Mouse (Mus musculus): ENCODE measurements around the gene Pth2. TPM values are rescaled to one million over a fixed set of nuclear protein-coding genes. Genes with fewer than 3 reads are reported as not detected.
"Not testable (repeated sequence)": the region's sequence is repeated elsewhere in the genome, so short reads cannot be mapped to it uniquely, and the experiment has no call there.

Pth2 gene
- polyA plus RNA-seq, 1 experiment from 2014 or later, result not detected

- Histone ChIP-seq H3K4me2 (replicated peaks) (no peak overlapping the region), H3K9me3 (peaks cover 10% of the 10 kb centered on the region; the same call in 1 of the 2 replicates), H3K4me1 (peaks cover 27% of the 10 kb centered on the region), H3K36me3 (peaks cover 5% of the 10 kb centered on the region; the same call in 1 of the 2 replicates), H3K9ac (no peak overlapping the region), H3K27me3 (replicated peaks) (peaks cover 81% of the 10 kb centered on the region), H3K27ac (no peak overlapping the region), H3K4me3 (no peak overlapping the region)
- ATAC-seq (ENCODE audit: low FRiP score, low read depth), result no peak
- 45% methylated on average over 11 of the region's 11 CpGs for WGBS
Measured at GRCm38 (mm10) chr7:45165701-45166100, 15.1 kb upstream of the Pth2 start.

GRCm38 (mm10) chr7:45166950-45167401, 13.8 kb upstream of the Pth2 start:
- peaks cover 85% of the 10 kb centered on the region for H3K27me3 ChIP-seq (replicated peaks)
- ATAC-seq (ENCODE audit: low FRiP score, low read depth), result no peak
- peaks cover 27% of the 10 kb centered on the region for H3K4me1 ChIP-seq
- peaks cover 10% of the 10 kb centered on the region; the same call in 1 of the 2 replicates for H3K9me3 ChIP-seq
- 32% methylated on average over 10 of the region's 10 CpGs for WGBS
- H3K4me3 ChIP-seq, result no peak overlapping the region
- H3K4me2 ChIP-seq (replicated peaks), result no peak overlapping the region
- no peaks in the 10 kb centered on the region for H3K36me3 ChIP-seq
- no peak overlapping the region for H3K9ac ChIP-seq
- H3K27ac ChIP-seq, result no peak overlapping the region

- no peak overlapping the region for H3K4me3 ChIP-seq
- no peaks in the 10 kb centered on the region for H3K36me3 ChIP-seq
- H3K4me1 ChIP-seq, result peaks cover 21% of the 10 kb centered on the region
- peak overlapping the region; percentile 24; the same call in 1 of the 2 replicates for H3K4me2 ChIP-seq (replicated peaks)
- H3K9ac ChIP-seq, result no peak overlapping the region
- H3K27ac ChIP-seq, result no peak overlapping the region
- peaks cover 85% of the 10 kb centered on the region for H3K27me3 ChIP-seq (replicated peaks)
- ATAC-seq (ENCODE audit: low FRiP score, low read depth), result no peak
- peaks cover 10% of the 10 kb centered on the region; the same call in 1 of the 2 replicates for H3K9me3 ChIP-seq
- 2% methylated on average over 19 of the region's 19 CpGs for WGBS
Measured at GRCm38 (mm10) chr7:45167761-45168445, 12.9 kb upstream of the Pth2 start.

- H3K27me3 ChIP-seq (replicated peaks), result peaks cover 77% of the 10 kb centered on the region
- no peak for ATAC-seq (ENCODE audit: low FRiP score, low read depth)
- peak overlapping the region; percentile 24 for H3K4me2 ChIP-seq (replicated peaks)
- no peaks in the 10 kb centered on the region for H3K36me3 ChIP-seq
- 5% methylated on average over 24 of the region's 24 CpGs for WGBS
- H3K4me1 ChIP-seq, result peaks cover 19% of the 10 kb centered on the region
- no peak overlapping the region for H3K9ac ChIP-seq
- H3K4me3 ChIP-seq, result no peak overlapping the region
- peaks cover 10% of the 10 kb centered on the region; the same call in 1 of the 2 replicates for H3K9me3 ChIP-seq
- no peak overlapping the region for H3K27ac ChIP-seq
Measured at GRCm38 (mm10) chr7:45168656-45169055, 12.1 kb upstream of the Pth2 start.

GRCm38 (mm10) chr7:45169495-45169894, 11.3 kb upstream of the Pth2 start:
- Histone ChIP-seq H3K9ac (no peak overlapping the region), H3K4me1 (peaks cover 16% of the 10 kb centered on the region), H3K4me3 (no peak overlapping the region), H3K4me2 (replicated peaks) (no peak overlapping the region), H3K36me3 (no peaks in the 10 kb centered on the region), H3K27me3 (replicated peaks) (peaks cover 77% of the 10 kb centered on the region), H3K27ac (no peak overlapping the region), H3K9me3 (peaks cover 10% of the 10 kb centered on the region; the same call in 1 of the 2 replicates)
- WGBS, result 90% methylated on average over 3 of the region's 3 CpGs
- no peak for ATAC-seq (ENCODE audit: low FRiP score, low read depth)

GRCm38 (mm10) chr7:45172974-45173373, 7.8 kb upstream of the Pth2 start:
- no peak for ATAC-seq (ENCODE audit: low FRiP score, low read depth)
- Histone ChIP-seq H3K9me3 (peaks cover 10% of the 10 kb centered on the region; the same call in 1 of the 2 replicates), H3K4me3 (no peak overlapping the region), H3K27me3 (replicated peaks) (peaks cover 77% of the 10 kb centered on the region), H3K4me1 (peaks cover 25% of the 10 kb centered on the region), H3K4me2 (replicated peaks) (no peak overlapping the region), H3K27ac (no peak overlapping the region), H3K36me3 (no peaks in the 10 kb centered on the region), H3K9ac (no peak overlapping the region)
- 59% methylated on average over 7 of the region's 7 CpGs for WGBS

GRCm38 (mm10) chr7:45173772-45174171, 7.0 kb upstream of the Pth2 start:
- not testable (repeated sequence) for H3K9ac ChIP-seq; H3K4me3 ChIP-seq; H3K4me2 ChIP-seq (replicated peaks); H3K27ac ChIP-seq; ATAC-seq (ENCODE audit: low FRiP score, low read depth); H3K36me3 ChIP-seq
- H3K4me1 ChIP-seq, result peaks cover 17% of the 10 kb centered on the region
- peaks cover 10% of the 10 kb centered on the region; the same call in 1 of the 2 replicates for H3K9me3 ChIP-seq
- 73% methylated on average over 1 of the region's 1 CpGs for WGBS
- H3K27me3 ChIP-seq (replicated peaks), result peaks cover 77% of the 10 kb centered on the region

- Histone ChIP-seq H3K9me3 (peaks cover 6% of the 10 kb centered on the region; the same call in 1 of the 2 replicates), H3K27me3 (replicated peaks) (peaks cover 77% of the 10 kb centered on the region), H3K27ac (no peak overlapping the region), H3K4me1 (peaks cover 15% of the 10 kb centered on the region), H3K4me2 (replicated peaks) (peak overlapping the region; percentile 37), H3K4me3 (0 out of 2 replicates have a peak overlapping the region, but pooled peaks have one; percentile 15), H3K36me3 (no peaks in the 10 kb centered on the region), H3K9ac (no peak overlapping the region)
- 3% methylated on average over 29 of the region's 29 CpGs for WGBS
- peak; percentile 37; the same call in 1 of the 2 replicates for ATAC-seq (ENCODE audit: low FRiP score, low read depth)
Measured at GRCm38 (mm10) chr7:45174567-45175280, 6.1 kb upstream of the Pth2 start.

- H3K27me3 ChIP-seq (replicated peaks), result peaks cover 77% of the 10 kb centered on the region
- no peak overlapping the region for H3K9ac ChIP-seq
- peaks cover 15% of the 10 kb centered on the region for H3K4me1 ChIP-seq
- H3K4me3 ChIP-seq, result no peak overlapping the region
- no peaks in the 10 kb centered on the region for H3K9me3 ChIP-seq
- no peak overlapping the region for H3K27ac ChIP-seq
- H3K36me3 ChIP-seq, result no peaks in the 10 kb centered on the region
- ATAC-seq (ENCODE audit: low FRiP score, low read depth), result no peak
- 0 out of 2 replicates have a peak overlapping the region, but pooled peaks have one; percentile 1 for H3K4me2 ChIP-seq (replicated peaks)
- 4% methylated on average over 13 of the region's 13 CpGs for WGBS
Measured at GRCm38 (mm10) chr7:45175398-45175797, 5.4 kb upstream of the Pth2 start.

- WGBS, result 1% methylated on average over 23 of the region's 23 CpGs
- H3K9ac ChIP-seq, result no peak overlapping the region
- H3K9me3 ChIP-seq, result 0 out of 2 replicates have a peak, but pooled peaks cover 2% of the 10 kb centered on the region
- H3K27me3 ChIP-seq (replicated peaks), result peaks cover 83% of the 10 kb centered on the region
- H3K27ac ChIP-seq, result no peak overlapping the region
- peak overlapping the region; percentile 36 for H3K4me2 ChIP-seq (replicated peaks)
- peaks cover 16% of the 10 kb centered on the region for H3K4me1 ChIP-seq
- no peaks in the 10 kb centered on the region for H3K36me3 ChIP-seq
- ATAC-seq (ENCODE audit: low FRiP score, low read depth), result no peak
- H3K4me3 ChIP-seq, result peak overlapping the region; percentile 9; the same call in 1 of the 2 replicates
Measured at GRCm38 (mm10) chr7:45175929-45176328, 4.9 kb upstream of the Pth2 start.

- peak overlapping the region; percentile 36 for H3K4me2 ChIP-seq (replicated peaks)
- H3K4me1 ChIP-seq, result peaks cover 19% of the 10 kb centered on the region
- no peak overlapping the region for H3K9ac ChIP-seq
Measured at GRCm38 (mm10) chr7:45176356-45176755, 4.4 kb upstream of the Pth2 start.

GRCm38 (mm10) chr7:45178550-45178949, 2.2 kb upstream of the Pth2 start:
- no peak overlapping the region for H3K4me3 ChIP-seq
- peaks cover 98% of the 10 kb centered on the region for H3K27me3 ChIP-seq (replicated peaks)
- H3K4me1 ChIP-seq, result peaks cover 30% of the 10 kb centered on the region
- no peak overlapping the region for H3K4me2 ChIP-seq (replicated peaks)
- H3K9ac ChIP-seq, result no peak overlapping the region
- WGBS, result 21% methylated on average over 7 of the region's 7 CpGs
- H3K27ac ChIP-seq, result no peak overlapping the region
- H3K36me3 ChIP-seq, result no peaks in the 10 kb centered on the region
- no peak for ATAC-seq (ENCODE audit: low FRiP score, low read depth)
- 0 out of 2 replicates have a peak, but pooled peaks cover 4% of the 10 kb centered on the region for H3K9me3 ChIP-seq

More at GRCm38 (mm10) chr7:45176356-45176755, 4.4 kb upstream of the Pth2 start:
- H3K27ac ChIP-seq, result no peak overlapping the region
- ATAC-seq (ENCODE audit: low FRiP score, low read depth), result no peak
- no peaks in the 10 kb centered on the region for H3K36me3 ChIP-seq
- H3K9me3 ChIP-seq, result 0 out of 2 replicates have a peak, but pooled peaks cover 4% of the 10 kb centered on the region
- WGBS, result 4% methylated on average over 31 of the region's 31 CpGs
- H3K4me3 ChIP-seq, result peak overlapping the region; percentile 9
- peaks cover 87% of the 10 kb centered on the region for H3K27me3 ChIP-seq (replicated peaks)

Measured in neural tube, embryonic 12.5 days (tissue).